Mouse (Mus musculus): Measurements from ENCODE around the gene Grik1.

- no peak for TF ChIP-seq MAFK (IDR thresholded peaks at IDR 0.05; ENCODE audit: insufficient read depth, low read depth, low read length)
- no peak for TF ChIP-seq CHD2 (IDR thresholded peaks at IDR 0.05; ENCODE audit: low read depth, low read length)
- TF ChIP-seq HCFC1 (IDR thresholded peaks at IDR 0.05; ENCODE audit: borderline replicate concordance, insufficient read depth, low read length), result no peak
- no peak for TF ChIP-seq ZNF384 (IDR thresholded peaks at IDR 0.05; ENCODE audit: low read depth, low read length)
- TF ChIP-seq ZC3H11A (IDR thresholded peaks at IDR 0.05; ENCODE audit: borderline replicate concordance, low read depth, low read length), result no peak
Observed at GRCm38 (mm10) chr16:87954715-87955441, 335.2 kb downstream of the Grik1 start.

Measured in ES-E14 (cell line).